In genomic region chr2:60773592-60773991, GRCm38 (mm10) we compare ENCODE assay signal across 10 mouse cellular contexts. TPM values are rescaled to one million over a fixed set of nuclear protein-coding genes. Genes with fewer than 3 reads are reported as not detected.
DNase-seq lines count a peak whose midpoint lies in the region; ATAC-seq and TF ChIP-seq lines count a peak whose summit lies in the region.
"Had no signal": no experiment of that assay in that cellular context is flagged by ENCODE, and none has a peak within 500 bp of the region (broad histone marks: within the 10 kb centered on the region; RNA-seq: fewer than 3 reads in every experiment).

No protein-coding gene starts in this region.

- H3K4me2 ChIP-seq in forebrain, embryonic 14.5 days (ENCODE audit: low read length), result no peak overlapping the region
- no peak overlapping the region for H3K4me2 ChIP-seq in forebrain, embryonic 12.5 days
- H3K4me2 ChIP-seq: liver, embryonic 11.5 days had no signal

- H3K27me3 ChIP-seq in forebrain, embryonic 14.5 days (replicated peaks; ENCODE audit: control insufficient read depth, insufficient read depth, low read length), result no peaks in the 10 kb centered on the region; the same call in 1 of the 2 replicates
- H3K27me3 ChIP-seq in forebrain, embryonic 12.5 days, result peaks cover 26% of the 10 kb centered on the region

- peak; percentile 38 for DNase-seq in forebrain, embryonic 14.5 days (ENCODE audit: low spot score)
- DNase-seq in NIH3T3 (ENCODE audit: low read depth), result peak; percentile 56
- DNase-seq in gastrocnemius, postnatal 25 days, result peak; percentile 24
- peak; percentile 48 for DNase-seq in lung, adult 2 months
- DNase-seq in layer of hippocampus, adult 2 months (ENCODE audit: low spot score in 2 of 2), result no peak

- WGBS in forebrain, embryonic 14.5 days, result 80% methylated on average over 5 of the region's 5 CpGs
- WGBS in forebrain, embryonic 12.5 days, result 94% methylated on average over 5 of the region's 5 CpGs
- 68% methylated on average over 5 of the region's 5 CpGs for WGBS in lung, adult 2 months

- no peak for TF ChIP-seq POLR2A in lung, adult 2 months (IDR thresholded peaks at IDR 0.05; ENCODE audit: borderline replicate concordance, extremely low read depth, low read depth, low read length)

- TF ChIP-seq CTCF in lung, adult 2 months (IDR thresholded peaks at IDR 0.05; ENCODE audit: insufficient read depth, low read length), result no peak
- TF ChIP-seq CTCF in layer of hippocampus, adult 2 months (conservative IDR thresholded peaks at IDR 0.05), result no peak

- no peak overlapping the region for H3K4me3 ChIP-seq in forebrain, embryonic 14.5 days (ENCODE audit: low read depth, low read length)
- no peak overlapping the region for H3K4me3 ChIP-seq in forebrain, embryonic 12.5 days (replicated peaks)
- H3K4me3 ChIP-seq in lung, adult 2 months (replicated peaks; ENCODE audit: extremely low read depth, low read depth, low read length), result no peak overlapping the region
- H3K4me3 ChIP-seq in layer of hippocampus, adult 2 months, result no peak overlapping the region

- no peak overlapping the region for H3K27ac ChIP-seq in forebrain, embryonic 14.5 days (ENCODE audit: low read depth, low read length)
- no peak overlapping the region for H3K27ac ChIP-seq in forebrain, embryonic 12.5 days
- no peak overlapping the region for H3K27ac ChIP-seq in layer of hippocampus, adult 2 months

- ATAC-seq in forebrain, embryonic 14.5 days, result no peak
- no peak for ATAC-seq in forebrain, embryonic 12.5 days (ENCODE audit: low FRiP score)
- ATAC-seq in erythroblast, adult 5-6 weeks (replicated peaks; ENCODE audit: low FRiP score, poor library complexity, severe bottlenecking), result no peak
- no peak for ATAC-seq in frontal cortex, adult (ENCODE audit: low TSS enrichment)

- H3K9me3 ChIP-seq in forebrain, embryonic 14.5 days (replicated peaks; ENCODE audit: control insufficient read depth, low read length), result no peaks in the 10 kb centered on the region; the same call in 1 of the 2 replicates
- peaks cover 7% of the 10 kb centered on the region for H3K9me3 ChIP-seq in forebrain, embryonic 12.5 days

- no peaks in the 10 kb centered on the region for H3K36me3 ChIP-seq in forebrain, embryonic 14.5 days (ENCODE audit: control insufficient read depth, insufficient read depth, low read length)
- no peaks in the 10 kb centered on the region for H3K36me3 ChIP-seq in forebrain, embryonic 12.5 days (replicated peaks)

- no peaks in the 10 kb centered on the region for H3K4me1 ChIP-seq in forebrain, embryonic 14.5 days (ENCODE audit: control insufficient read depth, insufficient read depth, low read length)
- H3K4me1 ChIP-seq in forebrain, embryonic 12.5 days, result no peaks in the 10 kb centered on the region
- peaks cover 12% of the 10 kb centered on the region for H3K4me1 ChIP-seq in lung, adult 2 months (ENCODE audit: control insufficient read depth, insufficient read depth, low read length)

- no peak overlapping the region for H3K9ac ChIP-seq in forebrain, embryonic 14.5 days (ENCODE audit: low read length)
- H3K9ac ChIP-seq in forebrain, embryonic 12.5 days, result no peak overlapping the region

RNA-seq across cellular contexts. Expression of gene Itgb6, which starts 51.1 kb away (rescaled TPM):
- polyA plus RNA-seq in forebrain, embryonic 14.5 days (2014; fragmentation: Nextera tagmentation; extraction: Ambion mirVana), result 0.09 TPM in 2 replicates
- 0.20 and 0.47 TPM in 2 replicates for polyA plus RNA-seq in forebrain, embryonic 12.5 days (2016; fragmentation: Nextera tagmentation; extraction: Ambion mirVana)
- 10 to 100 TPM; 19.1 to 26.1 TPM for total RNA-seq in gastrocnemius, postnatal 25 days (2021)
- 22.8 and 28.9 TPM in 2 replicates for polyA plus RNA-seq in lung, adult 2 months (2012; rRNA removed)
- not detected for total RNA-seq in layer of hippocampus, adult 2 months (2021)
- total RNA-seq in erythroblast, adult 5-6 weeks (2015; ENCODE audit: low replicate concordance), result not detected in 2 replicates
- total RNA-seq in erythroblast, adult 5-6 weeks (2017; ENCODE audit: low replicate concordance), result not detected in 2 replicates
- total RNA-seq: neutrophil, adult 5-6 weeks had no signal

Comparison
In these comparisons a context has a peak if more than half of its experiments do, and no peak if none do; other contexts are left out.
1. DNase-seq: peak in forebrain, embryonic 14.5 days (single experiment), NIH3T3 (single experiment), gastrocnemius, postnatal 25 days (single experiment) and lung, adult 2 months (single experiment); none in layer of hippocampus, adult 2 months (0 of 2).
2. RNA of gene Itgb6, which starts 51.1 kb away (total RNA-seq): 19.1 to 26.1 TPM in gastrocnemius, postnatal 25 days; not detected in layer of hippocampus, adult 2 months and not detected in erythroblast, adult 5-6 weeks; every median in the first group is over 10 times any median in the second.